Mouse (Mus musculus) heart, adult 18-20 months (tissue): ENCODE measurements around the gene Ptk7. TPM values are rescaled to one million over a fixed set of nuclear protein-coding genes. Genes with fewer than 3 reads are reported as not detected.
"Not testable (repeated sequence)": the region's sequence is repeated elsewhere in the genome, so short reads cannot be mapped to it uniquely, and the experiment has no call there.

Experiments
- DNase-seq, 2 experiments: peaks; one replicate each; pipeline ENCODE4 v3.0.0; 2021 to 2022; ENCODE audit warnings: mixed read lengths in 1 of 2
- total RNA-seq, 2 experiments: library from RNA; stranded (reverse); gene quantifications; 2 replicates each; pipeline ENCODE4 v1.2.3; 2021

Ptk7 gene
- total RNA-seq, 2 experiments from 2014 or later = 2.0 to 2.5 TPM

- peak; percentile 47 to 52 for DNase-seq
Observed at GRCm38 (mm10) chr17:46609721-46610514, 19.4 kb downstream of the Ptk7 start.

- no peak for DNase-seq
Observed at GRCm38 (mm10) chr17:46605987-46606386, 23.3 kb downstream of the Ptk7 start.

DNA sequence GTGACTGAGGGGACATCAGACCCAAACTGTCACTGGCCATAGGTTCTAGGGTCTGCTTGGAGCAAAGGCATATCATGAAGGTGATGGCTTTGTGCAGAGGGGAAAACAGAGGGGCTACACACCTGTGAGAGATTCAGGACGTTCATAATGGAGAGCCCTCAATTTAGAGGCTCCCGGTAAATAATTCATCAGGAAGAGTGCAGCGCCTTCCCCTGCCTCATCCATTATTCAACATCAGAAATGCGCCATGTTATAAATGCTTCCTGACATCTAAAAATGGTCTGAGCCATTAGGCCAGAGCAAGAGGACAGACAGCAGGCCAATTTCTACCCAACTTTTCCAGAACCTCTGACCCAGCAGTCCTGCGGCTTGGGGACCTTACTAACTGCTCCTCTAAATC is 24.2 kb downstream of the Ptk7 start:
- no peak for DNase-seq

DNA sequence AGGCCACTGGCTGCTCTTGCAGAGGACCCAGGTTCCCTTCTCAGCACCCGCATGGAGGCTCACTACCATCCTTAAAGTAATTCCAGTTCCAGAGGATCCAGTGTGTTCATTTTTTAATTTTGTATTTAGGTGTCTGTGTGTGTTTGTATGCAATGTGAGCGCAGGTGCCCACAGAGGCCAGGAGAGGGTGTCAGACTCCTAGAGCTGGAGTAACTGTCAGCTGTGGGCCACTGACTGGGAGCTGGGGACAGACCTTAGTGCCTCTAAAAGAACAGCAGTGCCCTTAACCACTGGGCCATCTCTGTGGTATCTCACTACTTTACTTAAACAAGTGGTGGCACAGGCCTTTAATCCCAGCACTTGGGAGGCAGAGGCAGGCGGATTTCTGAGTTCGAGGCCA is 26.1 kb downstream of the Ptk7 start:
- DNase-seq = no peak

GRCm38 (mm10) chr17:46602212-46602611 is 27.1 kb downstream of the Ptk7 start:
- DNase-seq = no peak

DNA sequence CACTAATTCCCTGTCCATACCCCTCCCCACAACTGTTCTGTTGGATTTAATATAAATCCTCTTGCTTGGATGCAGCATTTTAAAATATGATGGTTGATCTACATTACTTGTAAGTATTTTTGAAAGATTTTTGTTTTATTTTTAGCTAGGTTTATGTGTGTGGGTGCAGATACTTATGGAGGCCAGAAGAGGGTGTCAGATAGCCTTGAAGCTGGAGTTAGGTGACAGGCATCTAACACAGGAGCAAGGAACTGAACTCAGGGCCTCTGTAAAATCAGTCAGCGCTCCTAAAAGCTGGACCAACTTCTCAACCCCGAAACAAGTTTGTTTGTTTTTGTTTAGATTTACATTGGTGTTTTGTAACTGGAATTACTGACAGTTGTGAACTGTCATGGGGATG is 28.7 kb downstream of the Ptk7 start:
- no peak for DNase-seq

- no peak for DNase-seq
Observed at GRCm38 (mm10) chr17:46598963-46599362, 30.3 kb downstream of the Ptk7 start.

DNA sequence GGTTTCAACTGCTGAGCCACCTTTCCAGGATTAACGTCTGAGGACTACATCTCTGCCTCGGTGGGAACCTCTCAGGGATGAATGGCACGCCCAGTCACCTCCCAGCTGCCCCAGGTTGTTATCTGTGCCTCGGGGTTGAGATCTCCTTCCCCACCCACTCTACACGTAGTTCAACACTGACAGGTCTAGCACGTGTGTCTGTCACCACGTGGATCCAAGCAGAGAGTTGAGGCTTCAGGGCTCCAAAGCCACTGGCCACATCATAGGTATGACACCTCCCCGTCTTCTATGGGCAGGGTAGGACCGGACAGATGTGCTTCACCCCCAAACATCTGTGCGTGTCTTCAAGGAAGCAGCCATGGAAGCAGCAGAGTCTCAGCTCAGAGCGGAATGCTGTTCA is 31.3 kb downstream of the Ptk7 start:
- DNase-seq = no peak

DNA sequence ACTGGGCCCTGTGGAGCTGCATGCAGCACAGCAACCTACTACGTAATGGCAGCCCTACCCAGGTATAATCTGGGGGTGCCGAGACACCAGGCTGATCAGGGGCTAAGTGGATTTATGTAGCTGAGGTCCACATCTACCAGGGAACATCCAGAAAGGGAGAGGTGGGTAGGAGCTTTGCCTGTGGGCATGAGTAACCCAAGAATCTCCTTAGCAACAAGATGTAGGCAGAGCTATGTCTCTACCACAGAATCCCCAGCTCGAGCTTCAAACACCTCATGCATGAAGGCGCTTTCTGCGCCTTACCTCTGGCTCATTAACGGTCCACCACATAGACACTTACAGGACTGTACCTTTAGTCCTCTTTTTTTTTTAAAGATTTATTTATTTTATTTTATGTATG is 34.0 kb downstream of the Ptk7 start:
- no peak for DNase-seq

- DNase-seq = no peak
Observed at GRCm38 (mm10) chr17:46594606-46595005, 34.7 kb downstream of the Ptk7 start.

- no peak for DNase-seq
Observed at GRCm38 (mm10) chr17:46593124-46593523, 36.2 kb downstream of the Ptk7 start.

- peak in 1 of 2 experiments; percentile 17 for DNase-seq
Observed at GRCm38 (mm10) chr17:46591406-46591805, 37.9 kb downstream of the Ptk7 start.

DNA sequence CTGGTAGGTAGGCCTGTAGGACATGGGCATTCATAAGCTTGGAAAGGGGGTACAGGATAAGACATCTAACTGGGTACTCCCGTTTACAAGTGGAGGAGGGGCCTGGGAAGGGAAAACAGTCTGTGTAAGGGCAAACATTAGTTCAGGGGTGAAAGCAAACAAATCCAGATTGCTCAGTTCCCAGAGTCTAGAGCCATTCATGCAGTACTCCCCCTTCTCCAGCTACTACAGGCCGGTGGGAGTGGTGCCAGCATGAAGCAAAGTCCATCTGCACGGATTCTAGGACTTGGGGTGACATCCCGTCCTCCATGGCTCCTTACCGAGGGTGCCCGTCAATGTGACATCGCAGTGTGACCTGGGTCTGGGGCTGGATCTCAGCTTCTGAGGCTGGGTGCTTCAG is 38.9 kb downstream of the Ptk7 start:
- no peak for DNase-seq

GRCm38 (mm10) chr17:46589635-46590314 is 39.5 kb downstream of the Ptk7 start:
- no peak for DNase-seq

- no peak for DNase-seq
Observed at GRCm38 (mm10) chr17:46588913-46589312, 40.4 kb downstream of the Ptk7 start.

GRCm38 (mm10) chr17:46588173-46588572 is 41.1 kb downstream of the Ptk7 start:
- no peak for DNase-seq

DNA sequence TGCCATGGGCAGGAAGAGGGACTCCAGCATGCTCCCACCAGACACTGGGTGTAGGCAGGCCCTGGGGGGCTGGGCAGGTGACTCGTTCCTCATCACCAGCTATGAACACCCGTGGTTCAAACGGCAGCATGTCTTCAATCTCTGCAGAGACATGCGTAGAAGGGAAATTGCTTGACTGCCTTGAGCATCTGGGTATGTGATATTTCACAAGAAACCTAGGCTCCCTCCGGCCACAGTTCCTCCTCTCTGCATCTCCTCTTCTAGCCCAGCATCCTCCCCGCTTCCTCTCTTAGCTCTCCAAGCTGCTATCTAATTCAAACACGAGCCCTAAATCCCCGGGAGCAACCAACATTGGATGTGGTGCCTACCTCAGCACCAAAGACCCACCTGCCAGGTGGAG is 43.0 kb downstream of the Ptk7 start:
- no peak for DNase-seq

- no peak for DNase-seq
Observed at GRCm38 (mm10) chr17:46578650-46579049, 50.7 kb downstream of the Ptk7 start.

- peak in 1 of 2 experiments; percentile 32 for DNase-seq
Observed at GRCm38 (mm10) chr17:46576070-46576469, 53.2 kb downstream of the Ptk7 start.

GRCm38 (mm10) chr17:46574535-46574934 is 54.8 kb downstream of the Ptk7 start:
- no peak for DNase-seq

- DNase-seq = peak in 1 of 2 experiments; percentile 17
Observed at GRCm38 (mm10) chr17:46571005-46571404, 58.3 kb downstream of the Ptk7 start.

- no peak for DNase-seq
Observed at GRCm38 (mm10) chr17:46559146-46559545, 70.2 kb downstream of the Ptk7 start.

DNA sequence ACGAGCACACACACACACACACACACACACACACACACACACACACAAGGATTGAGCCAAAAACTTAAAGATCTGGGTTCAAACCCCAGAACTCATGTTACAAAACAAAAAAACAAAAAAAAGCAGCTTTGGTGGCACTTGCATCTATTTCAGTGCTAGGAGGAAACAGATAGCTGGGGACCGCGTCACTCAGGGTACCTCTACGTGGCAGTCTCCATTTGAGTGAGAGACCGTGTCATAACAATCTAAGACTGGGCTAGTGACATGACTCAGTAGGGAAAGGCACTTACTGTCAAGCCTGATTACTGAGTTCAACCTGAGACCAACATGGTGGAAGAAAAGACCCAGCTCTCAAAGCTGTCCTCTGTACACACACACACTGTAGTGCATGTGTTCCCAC is 71.2 kb downstream of the Ptk7 start:
- no peak for DNase-seq

- DNase-seq = not testable (repeated sequence)
Observed at GRCm38 (mm10) chr17:46557321-46557720, 72.0 kb downstream of the Ptk7 start.
